Mouse (Mus musculus) gonadal fat pad, adult 2 months (tissue): ENCODE measurements around the gene Acbd7. TPM values are rescaled to one million over a fixed set of nuclear protein-coding genes. Genes with fewer than 3 reads are reported as not detected.

Experiments used
- DNase-seq: peaks from one replicate; pipeline ENCODE4 v3.0.0-alpha.2; 2012; ENCODE audit warnings: low read depth
- polyA plus RNA-seq: library from polyadenylated mRNA; depleted of rRNA; stranded (reverse); fragments of >200 nt; gene quantifications from 2 replicates; pipeline ENCODE4 v1.2.3, GENCODE M21; 2012; rRNA removed

The Acbd7 gene
- polyA plus RNA-seq, 1 experiment = 73.5 TPM

GRCm38 (mm10) chr2:3387105-3387860, 51.3 kb downstream of the Acbd7 start:
- DNase-seq = peak; percentile 100

Other genes with a start within 250 kb of the Acbd7 start
- 22.1 and 26.9 TPM in 2 replicates for gene Fam171a1, start 221.9 kb upstream of the Acbd7 start, polyA plus RNA-seq
- gene Nmt2, start 52.0 kb upstream of the Acbd7 start, polyA plus RNA-seq = 10.2 and 12.0 TPM in 2 replicates
- 6.2 and 6.5 TPM in 2 replicates for gene Rpp38, start 3.5 kb upstream of the Acbd7 start, polyA plus RNA-seq
- gene Olah, start 61.0 kb downstream of the Acbd7 start, polyA plus RNA-seq = not detected in 2 replicates
- 1.00 and 2.0 TPM in 2 replicates for gene Meig1, start 86.5 kb downstream of the Acbd7 start, polyA plus RNA-seq
- gene Dclre1c, start 88.0 kb downstream of the Acbd7 start, polyA plus RNA-seq = 4.9 and 6.1 TPM in 2 replicates
- 0.45 and 0.52 TPM in 2 replicates for gene Suv39h2, start 138.9 kb downstream of the Acbd7 start, polyA plus RNA-seq
- 2.0 and 2.1 TPM in 2 replicates for gene Gm45902, start 176.6 kb downstream of the Acbd7 start, polyA plus RNA-seq
- 29.5 and 38.4 TPM in 2 replicates for gene Hspa14, start 176.6 kb downstream of the Acbd7 start, polyA plus RNA-seq
- gene Cdnf, start 176.9 kb downstream of the Acbd7 start, polyA plus RNA-seq = 2.4 and 2.6 TPM in 2 replicates
- gene Fam107b, start 234.3 kb downstream of the Acbd7 start, polyA plus RNA-seq = 7.3 and 8.1 TPM in 2 replicates